Mouse (Mus musculus): ENCODE measurements around the gene Kbtbd4.

Kbtbd4 gene

GRCm38 (mm10) chr2:90960012-90960411 is 55.5 kb downstream of the Kbtbd4 start:
- no peak for DNase-seq
